Mouse (Mus musculus) embryonic facial prominence, embryonic 15.5 days (tissue): ENCODE measurements around the gene Gpc5. TPM values are rescaled to one million over a fixed set of nuclear protein-coding genes. Genes with fewer than 3 reads are reported as not detected.

Experiments used
- ATAC-seq: fragments of 200-750 bp; cut with Nextera tagmentation; 2 replicates; pipeline ENCODE4 v1.8.0; 2017; ENCODE audit warnings: low read depth, moderate TSS enrichment; ENCODE audit not compliant: insufficient number of reproducible peaks, low FRiP score, low TSS enrichment
- H3K27ac ChIP-seq: fragments of 300-500 bp; sonication (generic); replicated peaks from 2 replicates; pipeline ENCODE4 v1.5.1; 2015; ENCODE audit warnings: mild to moderate bottlenecking, inconsistent platforms
- H3K27me3 ChIP-seq: fragments of 300-500 bp; sonication (generic); 2 replicates; pipeline ENCODE4 v1.6.1; 2015; ENCODE audit warnings: inconsistent platforms
- H3K36me3 ChIP-seq: fragments of 300-500 bp; sonication (generic); 2 replicates; pipeline ENCODE4 v1.6.1; 2015; ENCODE audit warnings: mild to moderate bottlenecking, inconsistent platforms
- H3K4me1 ChIP-seq: fragments of 300-500 bp; sonication (generic); 2 replicates; pipeline ENCODE4 v1.6.1; 2015; ENCODE audit warnings: inconsistent platforms
- H3K4me2 ChIP-seq: fragments of 300-500 bp; sonication (generic); replicated peaks from 2 replicates; pipeline ENCODE4 v1.6.1; 2015; ENCODE audit warnings: mild to moderate bottlenecking, inconsistent platforms
- H3K4me3 ChIP-seq: fragments of 300-500 bp; sonication (generic); replicated peaks from 2 replicates; pipeline ENCODE4 v1.5.1; 2015; ENCODE audit warnings: mild to moderate bottlenecking, inconsistent platforms
- H3K9ac ChIP-seq: fragments of 300-500 bp; sonication (generic); 2 replicates; pipeline ENCODE4 v1.6.1; 2015; ENCODE audit warnings: inconsistent platforms
- H3K9me3 ChIP-seq: fragments of 300-500 bp; sonication (generic); replicated peaks from 2 replicates; pipeline ENCODE4 v1.6.1; 2016; ENCODE audit warnings: inconsistent platforms
- WGBS: fragments of 180-500 bp; shearing (Covaris S2); methylation state at CpG from one replicate; pipeline ENCODE4 v1.1.7; 2015; 5-methylcytosine and 5-hydroxymethylcytosine counted together
- polyA plus RNA-seq: library from polyadenylated mRNA; unstranded; fragments of >200 nt; fragmentation: Nextera tagmentation; extraction: Ambion mirVana; gene quantifications from 2 replicates; pipeline ENCODE4 v1.2.1, GENCODE M21; 2015

Gene Gpc5
- polyA plus RNA-seq, 1 experiment from 2014 or later, result 0.60 TPM

- Histone ChIP-seq H3K4me1 (no peaks in the 10 kb centered on the region), H3K4me3 (no peak overlapping the region), H3K27ac (no peak overlapping the region), H3K4me2 (no peak overlapping the region), H3K27me3 (no peaks in the 10 kb centered on the region), H3K9ac (no peak overlapping the region), H3K9me3 (no peaks in the 10 kb centered on the region), H3K36me3 (no peaks in the 10 kb centered on the region)
- WGBS, result 87% methylated on average over 2 of the region's 2 CpGs
- no peak for ATAC-seq
These were observed 489.2 kb downstream of the Gpc5 start for GRCm38 (mm10) chr14:115581256-115581633.

- no peak for ATAC-seq
- Histone ChIP-seq H3K9me3 (no peaks in the 10 kb centered on the region), H3K4me3 (no peak overlapping the region), H3K4me1 (no peaks in the 10 kb centered on the region), H3K27me3 (no peaks in the 10 kb centered on the region), H3K4me2 (no peak overlapping the region), H3K36me3 (no peaks in the 10 kb centered on the region), H3K27ac (no peak overlapping the region), H3K9ac (no peak overlapping the region)
- 57% methylated on average over 8 of the region's 8 CpGs for WGBS
These were observed 508.4 kb downstream of the Gpc5 start for GRCm38 (mm10) chr14:115600259-115601029.

GRCm38 (mm10) chr14:115614154-115614553, 522.1 kb downstream of the Gpc5 start:
- WGBS, result 67% methylated on average over 4 of the region's 4 CpGs
- Histone ChIP-seq H3K4me2 (no peak overlapping the region), H3K27me3 (no peaks in the 10 kb centered on the region), H3K9ac (no peak overlapping the region), H3K4me3 (no peak overlapping the region), H3K4me1 (no peaks in the 10 kb centered on the region), H3K36me3 (no peaks in the 10 kb centered on the region), H3K9me3 (no peaks in the 10 kb centered on the region), H3K27ac (no peak overlapping the region)
- ATAC-seq, result no peak

- Histone ChIP-seq H3K27ac (no peak overlapping the region), H3K9me3 (no peaks in the 10 kb centered on the region), H3K36me3 (no peaks in the 10 kb centered on the region), H3K4me3 (no peak overlapping the region), H3K4me1 (no peaks in the 10 kb centered on the region), H3K4me2 (no peak overlapping the region), H3K9ac (no peak overlapping the region), H3K27me3 (no peaks in the 10 kb centered on the region)
- 28% methylated on average over 2 of the region's 2 CpGs for WGBS
- no peak for ATAC-seq
These were observed 524.3 kb downstream of the Gpc5 start for GRCm38 (mm10) chr14:115616305-115616704.

- no peaks in the 10 kb centered on the region for H3K27me3 ChIP-seq
- no peak for ATAC-seq
These were observed 524.8 kb downstream of the Gpc5 start for GRCm38 (mm10) chr14:115616846-115617245.

GRCm38 (mm10) chr14:115620473-115620872, 528.5 kb downstream of the Gpc5 start:
- H3K4me2 ChIP-seq, result no peak overlapping the region
- H3K36me3 ChIP-seq, result no peaks in the 10 kb centered on the region
- no peak overlapping the region for H3K27ac ChIP-seq
- no peaks in the 10 kb centered on the region for H3K4me1 ChIP-seq
- no peak overlapping the region for H3K4me3 ChIP-seq
- H3K9me3 ChIP-seq, result no peaks in the 10 kb centered on the region
- H3K27me3 ChIP-seq, result no peaks in the 10 kb centered on the region
- ATAC-seq, result no peak
- H3K9ac ChIP-seq, result no peak overlapping the region

More at GRCm38 (mm10) chr14:115616846-115617245, 524.8 kb downstream of the Gpc5 start:
- H3K9me3 ChIP-seq, result no peaks in the 10 kb centered on the region
- 51% methylated on average over 7 of the region's 7 CpGs for WGBS
- no peak overlapping the region for H3K9ac ChIP-seq
- no peak overlapping the region for H3K27ac ChIP-seq
- no peak overlapping the region for H3K4me2 ChIP-seq
- no peaks in the 10 kb centered on the region for H3K36me3 ChIP-seq
- no peaks in the 10 kb centered on the region for H3K4me1 ChIP-seq
- no peak overlapping the region for H3K4me3 ChIP-seq

GRCm38 (mm10) chr14:115631160-115631898, 539.3 kb downstream of the Gpc5 start:
- Histone ChIP-seq H3K27me3 (no peaks in the 10 kb centered on the region), H3K27ac (no peak overlapping the region), H3K4me1 (no peaks in the 10 kb centered on the region), H3K36me3 (no peaks in the 10 kb centered on the region), H3K9me3 (no peaks in the 10 kb centered on the region), H3K9ac (no peak overlapping the region), H3K4me3 (no peak overlapping the region), H3K4me2 (no peak overlapping the region)
- 80% methylated on average over 7 of the region's 7 CpGs for WGBS
- ATAC-seq, result no peak

GRCm38 (mm10) chr14:115633311-115633710, 541.3 kb downstream of the Gpc5 start:
- H3K27ac ChIP-seq, result no peak overlapping the region
- no peak overlapping the region for H3K4me3 ChIP-seq
- no peak for ATAC-seq
- no peaks in the 10 kb centered on the region for H3K36me3 ChIP-seq
- H3K4me1 ChIP-seq, result no peaks in the 10 kb centered on the region
- no peaks in the 10 kb centered on the region for H3K9me3 ChIP-seq
- H3K9ac ChIP-seq, result no peak overlapping the region
- H3K27me3 ChIP-seq, result no peaks in the 10 kb centered on the region
- WGBS, result 69% methylated on average over 1 of the region's 1 CpGs
- no peak overlapping the region for H3K4me2 ChIP-seq

GRCm38 (mm10) chr14:115679875-115680274, 587.9 kb downstream of the Gpc5 start:
- WGBS, result 88% methylated on average over 2 of the region's 2 CpGs
- H3K4me2 ChIP-seq, result no peak overlapping the region

GRCm38 (mm10) chr14:115746013-115746412, 654.0 kb downstream of the Gpc5 start:
- no peaks in the 10 kb centered on the region for H3K9me3 ChIP-seq
- H3K36me3 ChIP-seq, result no peaks in the 10 kb centered on the region
- H3K27me3 ChIP-seq, result no peaks in the 10 kb centered on the region
- no peak overlapping the region for H3K27ac ChIP-seq
- no peaks in the 10 kb centered on the region for H3K4me1 ChIP-seq
- no peak for ATAC-seq
- 84% methylated on average over 1 of the region's 1 CpGs for WGBS
- no peak overlapping the region for H3K4me3 ChIP-seq
- no peak overlapping the region for H3K4me2 ChIP-seq
- no peak overlapping the region for H3K9ac ChIP-seq

More at GRCm38 (mm10) chr14:115679875-115680274, 587.9 kb downstream of the Gpc5 start:
- H3K9me3 ChIP-seq, result no peaks in the 10 kb centered on the region
- no peaks in the 10 kb centered on the region for H3K4me1 ChIP-seq
- no peak overlapping the region for H3K9ac ChIP-seq
- H3K27me3 ChIP-seq, result no peaks in the 10 kb centered on the region
- no peak for ATAC-seq
- no peak overlapping the region for H3K27ac ChIP-seq
- no peaks in the 10 kb centered on the region for H3K36me3 ChIP-seq
- no peak overlapping the region for H3K4me3 ChIP-seq

GRCm38 (mm10) chr14:115760241-115760640, 668.2 kb downstream of the Gpc5 start:
- Histone ChIP-seq H3K4me2 (no peak overlapping the region), H3K9me3 (no peaks in the 10 kb centered on the region), H3K9ac (no peak overlapping the region), H3K27ac (no peak overlapping the region), H3K36me3 (no peaks in the 10 kb centered on the region), H3K4me3 (no peak overlapping the region), H3K4me1 (no peaks in the 10 kb centered on the region), H3K27me3 (no peaks in the 10 kb centered on the region)
- ATAC-seq, result no peak
- WGBS, result 78% methylated on average over 5 of the region's 5 CpGs
